Mouse (Mus musculus) ES-E14 (cell line): ENCODE measurements around the gene Gm8773. TPM values are rescaled to one million over a fixed set of nuclear protein-coding genes. Genes with fewer than 3 reads are reported as not detected.

ENCODE experiments used
- DNase-seq: peaks from one replicate; pipeline ENCODE4 v3.0.0-alpha.2; 2013; ENCODE audit warnings: low read depth, low spot score
- H3K27ac ChIP-seq: 2 replicates; pipeline ENCODE4 v1.5.1; 2012; ENCODE audit warnings: low read depth, mild to moderate bottlenecking, low read length, moderate library complexity, mixed read lengths; ENCODE audit not compliant: poor library complexity, insufficient read depth, severe bottlenecking
- H3K36me3 ChIP-seq: 2 replicates; pipeline ENCODE4 v1.6.1; 2012; ENCODE audit warnings: mild to moderate bottlenecking, low read length, moderate library complexity, mixed read lengths; ENCODE audit not compliant: control insufficient read depth, poor library complexity, insufficient read depth, severe bottlenecking
- H3K4me1 ChIP-seq, 2 experiments: fragments of 150-350 bp in 1 of 2; sonication (generic) in 1 of 2; 2 replicates each; pipeline ENCODE4 v1.6.1; 2012; ENCODE audit warnings: low read length in 2 of 2, mild to moderate bottlenecking in 1 of 2, mixed read lengths in 1 of 2; ENCODE audit not compliant: control insufficient read depth in 2 of 2, insufficient read depth in 2 of 2, poor library complexity in 1 of 2
- H3K4me3 ChIP-seq, 2 experiments: fragments of 150-350 bp in 1 of 2; sonication (generic) in 1 of 2; 2 replicates each; pipeline ENCODE4 v1.5.1; 2012; ENCODE audit warnings: low read length in 2 of 2, low read depth in 1 of 2, mild to moderate bottlenecking in 1 of 2, mixed read lengths in 1 of 2; ENCODE audit not compliant: insufficient read depth in 1 of 2, poor library complexity in 1 of 2, severe bottlenecking in 1 of 2
- H3K9ac ChIP-seq: 2 replicates; pipeline ENCODE4 v1.6.1; 2012; ENCODE audit warnings: low read depth, mild to moderate bottlenecking, low read length, mixed read lengths; ENCODE audit not compliant: poor library complexity, insufficient read depth, severe bottlenecking
- H3K9me3 ChIP-seq: fragments of 150-350 bp; sonication (generic); 2 replicates; pipeline ENCODE4 v1.6.1; 2012; ENCODE audit warnings: low read depth, mild to moderate bottlenecking, low read length; ENCODE audit not compliant: control insufficient read depth, insufficient read depth
- CHD2 ChIP-seq: IDR thresholded peaks from 2 replicates; pipeline ENCODE4 v1.6.1; 2014; ENCODE audit warnings: mild to moderate bottlenecking, low read depth, low read length, inconsistent platforms
- HCFC1 ChIP-seq: IDR thresholded peaks from 2 replicates; pipeline ENCODE4 v1.6.1; 2012; ENCODE audit warnings: low read length, inconsistent platforms, borderline replicate concordance; ENCODE audit not compliant: insufficient read depth
- MAFK ChIP-seq: IDR thresholded peaks from 2 replicates; pipeline ENCODE4 v1.6.1; 2014; ENCODE audit warnings: mild to moderate bottlenecking, low read depth, low read length, inconsistent platforms; ENCODE audit not compliant: insufficient read depth
- ZC3H11A ChIP-seq: IDR thresholded peaks from 2 replicates; pipeline ENCODE4 v1.6.1; 2012; ENCODE audit warnings: low read depth, mild to moderate bottlenecking, inconsistent platforms, low read length, borderline replicate concordance
- ZNF384 ChIP-seq: IDR thresholded peaks from 2 replicates; pipeline ENCODE4 v1.6.1; 2012; ENCODE audit warnings: low read depth, low read length, inconsistent platforms
- in situ Hi-C, 2 experiments: fragments of 600-800 bp; cut with MboI; formaldehyde crosslinking; loops; one replicate each; pipeline ENCODE4 v1.15.1; 2025; ENCODE audit warnings: low sequenced_read_pairs in 2 of 2, inconsistent platforms in 1 of 2; ENCODE audit not compliant: unreplicated experiment in 2 of 2
- total RNA-seq: library from RNA; depleted of rRNA; stranded (reverse); fragments of 300-350 nt; gene quantifications from 2 replicates; pipeline ENCODE4 v1.2.3, GENCODE M21; 2012

Gm8773 gene
- total RNA-seq, 1 experiment = 0.22 TPM

DNA sequence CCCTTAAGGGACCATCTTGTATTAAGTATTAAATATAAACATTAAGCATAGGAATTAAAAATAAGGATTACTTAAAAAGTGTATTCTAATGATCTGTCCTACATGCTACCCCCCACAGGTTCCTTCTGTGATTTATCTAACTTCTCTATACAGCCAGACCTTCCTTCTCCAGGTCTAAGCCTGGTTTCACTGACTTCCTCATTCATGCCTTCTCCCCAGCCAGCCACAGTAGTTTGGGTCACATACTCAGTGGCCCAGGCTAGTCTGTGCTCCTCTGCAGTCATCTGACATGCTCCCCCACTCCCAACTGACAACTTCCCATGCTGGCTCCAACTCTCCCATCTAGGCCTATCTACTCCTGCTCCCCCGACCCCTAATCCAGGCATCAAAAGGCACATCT, 22.5 kb upstream of the Gm8773 start:
- H3K36me3 ChIP-seq = peaks cover 16% of the 10 kb centered on the region
- H3K9ac ChIP-seq = no peak overlapping the region
- H3K27ac ChIP-seq = no peak overlapping the region
- H3K4me1 ChIP-seq = no peaks in the 10 kb centered on the region
- no peak for DNase-seq
- TF ChIP-seq HCFC1 (no peak), MAFK (no peak), ZC3H11A (no peak), CHD2 (no peak), ZNF384 (no peak)
- no peak overlapping the region for H3K4me3 ChIP-seq
- H3K9me3 ChIP-seq = no peaks in the 10 kb centered on the region
- in situ Hi-C loops = no loop called here

DNA sequence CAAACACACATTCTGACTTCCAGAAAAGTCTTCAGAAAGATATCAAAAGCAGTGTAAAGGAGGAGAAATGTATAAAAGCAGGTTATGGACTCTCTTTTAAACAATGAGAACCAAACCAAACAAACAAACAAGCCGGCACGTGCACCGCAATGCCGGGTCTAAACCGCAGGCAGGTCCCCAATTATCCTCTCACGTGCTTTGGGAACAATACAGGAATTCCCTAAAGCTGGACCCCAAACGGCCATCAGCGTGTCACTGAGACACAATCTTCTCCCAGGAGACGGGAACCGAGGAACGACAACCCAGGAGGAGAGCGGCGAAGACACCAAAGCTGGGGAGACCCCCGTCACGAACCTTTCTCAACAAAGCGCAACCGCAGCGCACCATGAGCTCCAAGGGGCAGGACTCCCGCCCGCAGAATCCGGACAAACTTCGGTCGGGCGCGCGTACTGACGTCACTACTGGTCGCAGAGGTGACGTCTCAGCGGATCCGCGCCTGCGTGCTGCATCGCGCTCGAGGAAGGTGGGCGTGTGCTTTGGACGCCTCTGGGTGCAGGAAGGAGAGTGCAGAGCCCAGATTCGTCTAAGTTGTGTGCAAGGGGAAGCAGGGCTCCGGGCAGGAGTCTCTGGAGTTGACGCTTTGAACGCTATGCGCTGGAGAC, 14.4 kb upstream of the Gm8773 start, which contains the start of gene Gtpbp10:
Gene Gtpbp10, minus strand, starts transcription at position 460 of the 662 bp plus-strand sequence.
- Histone ChIP-seq H3K27ac (peak within 1 kb of the TSS; percentile 71), H3K9ac (peak within 1 kb of the TSS; percentile 93), H3K9me3 (no peaks in the 10 kb centered on the region), H3K36me3 (peaks cover 8% of the 10 kb centered on the region), H3K4me3 (peak within 1 kb of the TSS; percentile 79 to 87), H3K4me1 (no peaks in the 10 kb centered on the region)
- peak; percentile 82 for DNase-seq
- in situ Hi-C loops = no loop called here
- no peak for TF ChIP-seq MAFK
- no peak for TF ChIP-seq ZNF384
- TF ChIP-seq HCFC1 = peak; percentile 84
- TF ChIP-seq ZC3H11A = peak; percentile 48; the same call in 1 of the 2 replicates
- no peak for TF ChIP-seq CHD2

DNA sequence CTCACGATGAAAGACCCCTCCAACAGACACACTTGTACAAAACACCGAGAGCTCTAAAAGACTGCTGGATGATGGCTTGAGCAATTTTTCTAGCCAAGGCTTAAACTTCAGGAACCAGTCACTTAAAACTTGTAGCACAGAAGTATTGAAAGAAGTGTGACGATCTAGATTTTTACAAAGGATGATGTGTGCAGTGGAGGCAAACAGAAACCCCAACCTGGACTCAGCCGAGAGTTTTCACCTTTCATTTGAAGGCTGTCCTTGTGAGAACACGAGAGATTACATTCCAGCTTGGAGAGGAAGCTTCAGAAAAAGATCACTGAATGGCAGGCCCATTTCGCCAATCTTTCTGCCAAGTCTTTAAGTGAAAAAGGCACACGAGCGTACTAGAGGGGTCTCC, 13.8 kb upstream of the Gm8773 start:
- in situ Hi-C loops = no loop called here
- DNase-seq = no peak
- no peaks in the 10 kb centered on the region for H3K4me1 ChIP-seq

DNA sequence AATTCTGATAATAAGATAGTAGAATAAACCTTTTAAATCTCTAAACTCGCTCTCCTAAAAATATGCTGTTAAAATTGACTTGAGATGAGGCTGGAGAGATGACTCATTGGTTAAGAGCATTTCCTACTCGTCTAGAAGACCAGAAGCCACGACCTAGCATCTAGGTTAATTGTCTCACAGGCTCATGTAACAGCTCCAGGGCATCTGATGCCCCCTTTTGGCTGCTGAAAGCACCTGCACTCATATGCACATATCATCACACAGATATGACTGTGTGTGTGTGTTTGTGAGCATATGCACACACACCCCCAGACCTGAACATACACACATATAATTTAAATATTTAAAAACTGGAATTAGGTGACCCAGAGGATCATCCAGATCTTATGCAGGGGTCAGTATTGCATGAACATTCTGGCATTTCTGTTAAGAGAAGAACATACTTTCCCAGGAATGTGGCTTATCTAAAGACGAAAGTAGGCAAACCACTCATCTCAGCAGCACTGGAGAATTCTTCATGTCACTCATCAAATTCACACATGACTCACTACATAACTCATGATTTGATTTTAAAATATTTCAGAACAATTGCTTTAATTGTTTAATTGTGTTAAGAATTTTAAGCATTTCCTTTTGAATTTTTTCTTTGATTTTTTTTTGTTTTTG, 12.4 kb upstream of the Gm8773 start:
- Histone ChIP-seq H3K4me3 (no peak overlapping the region), H3K36me3 (no peaks in the 10 kb centered on the region), H3K9me3 (no peaks in the 10 kb centered on the region), H3K9ac (no peak overlapping the region), H3K27ac (no peak overlapping the region), H3K4me1 (no peaks in the 10 kb centered on the region)
- no peak for DNase-seq
- in situ Hi-C loops = no loop called here
- TF ChIP-seq MAFK = no peak
- TF ChIP-seq CHD2 = no peak

More for the DNA sequence above, 13.8 kb upstream of the Gm8773 start:
- Histone ChIP-seq H3K27ac (no peak overlapping the region), H3K36me3 (peaks cover 2% of the 10 kb centered on the region), H3K4me3 (peak overlapping the region; percentile 79 to 87), H3K9ac (peak overlapping the region; percentile 29; the same call in 1 of the 2 replicates), H3K9me3 (no peaks in the 10 kb centered on the region)
- no peak for TF ChIP-seq ZNF384
- no peak for TF ChIP-seq ZC3H11A
- TF ChIP-seq CHD2 = no peak
- TF ChIP-seq MAFK = no peak
- no peak for TF ChIP-seq HCFC1
